In genomic region chr10:76729631-76730620, GRCm38 (mm10) we compare ENCODE assay signal across 8 mouse cellular contexts. TPM values are rescaled to one million over a fixed set of nuclear protein-coding genes. Genes with fewer than 3 reads are reported as not detected.
DNase-seq lines count a peak whose midpoint lies in the region; ATAC-seq and TF ChIP-seq lines count a peak whose summit lies in the region.

No protein-coding gene starts in this region.

- H3K27me3 ChIP-seq in kidney, adult 2 months (replicated peaks; ENCODE audit: control insufficient read depth, insufficient read depth, low read length): no peaks in the 10 kb centered on the region
- H3K27me3 ChIP-seq in thymus, adult 2 months (ENCODE audit: control insufficient read depth, insufficient read depth, low read length): no peaks in the 10 kb centered on the region
- no peaks in the 10 kb centered on the region for H3K27me3 ChIP-seq in kidney, embryonic 15.5 days

- no peak overlapping the region for H3K4me3 ChIP-seq in kidney, adult 2 months (ENCODE audit: insufficient read depth, low read depth, low read length)
- no peak overlapping the region for H3K4me3 ChIP-seq in thymus, adult 2 months (ENCODE audit: control insufficient read depth, insufficient read depth, low read length)
- H3K4me3 ChIP-seq in kidney, embryonic 15.5 days (replicated peaks): no peak overlapping the region

- 83% methylated on average over 19 of the region's 19 CpGs for WGBS in kidney, adult 2 months
- WGBS in thymus, adult 2 months: 82% methylated on average over 19 of the region's 19 CpGs
- 82% methylated on average over 19 of the region's 19 CpGs for WGBS in kidney, embryonic 15.5 days

- H3K9ac ChIP-seq in kidney, embryonic 15.5 days: no peak overlapping the region

- DNase-seq in thymus, postnatal 4 days: peak; percentile 1
- no peak for DNase-seq in thymus, postnatal 25 days
- peak; percentile 61 to 69 for DNase-seq in heart, adult 9 months (ENCODE audit: low spot score in 2 of 2)
- peak; percentile 68 to 88 for DNase-seq in left cerebral cortex, postnatal 25 days (ENCODE audit: low spot score in 2 of 2)
- peak; percentile 58 for DNase-seq in telencephalon, adult 2 months (ENCODE audit: low read depth, low spot score)
- no peak for DNase-seq in kidney, adult 2 months
- DNase-seq in thymus, adult 2 months: no peak

- no peaks in the 10 kb centered on the region for H3K9me3 ChIP-seq in kidney, embryonic 15.5 days (replicated peaks)

- H3K4me2 ChIP-seq in kidney, embryonic 15.5 days: no peak overlapping the region

- ATAC-seq in kidney, embryonic 15.5 days (replicated peaks; ENCODE audit: low FRiP score): no peak

- H3K36me3 ChIP-seq in kidney, adult 2 months (ENCODE audit: control insufficient read depth, insufficient read depth, low read length): no peaks in the 10 kb centered on the region
- H3K36me3 ChIP-seq in thymus, adult 2 months (ENCODE audit: control insufficient read depth, insufficient read depth, low read length): no peaks in the 10 kb centered on the region
- no peaks in the 10 kb centered on the region for H3K36me3 ChIP-seq in kidney, embryonic 15.5 days

- H3K27ac ChIP-seq in kidney, adult 2 months (ENCODE audit: insufficient read depth, low read depth, low read length): no peak overlapping the region
- no peak overlapping the region for H3K27ac ChIP-seq in thymus, adult 2 months (ENCODE audit: control insufficient read depth, insufficient read depth, low read length)
- H3K27ac ChIP-seq in kidney, embryonic 15.5 days: no peak overlapping the region

- no peaks in the 10 kb centered on the region for H3K4me1 ChIP-seq in kidney, adult 2 months (ENCODE audit: control insufficient read depth, insufficient read depth, low read length)
- H3K4me1 ChIP-seq in thymus, adult 2 months (replicated peaks; ENCODE audit: control insufficient read depth, insufficient read depth, low read length): 0 out of 2 replicates have a peak, but pooled peaks cover 2% of the 10 kb centered on the region
- peaks cover 32% of the 10 kb centered on the region for H3K4me1 ChIP-seq in kidney, embryonic 15.5 days

- no peak for TF ChIP-seq POLR2A in kidney, adult 2 months (IDR thresholded peaks at IDR 0.05; ENCODE audit: low read depth, low read length)
- TF ChIP-seq POLR2A in thymus, adult 2 months (IDR thresholded peaks at IDR 0.05; ENCODE audit: control insufficient read depth, extremely low read depth, insufficient read depth, low read length, poor library complexity): no peak

- no peak for TF ChIP-seq CTCF in kidney, adult 2 months (conservative IDR thresholded peaks at IDR 0.05; ENCODE audit: insufficient read depth, insufficient read length, low read depth, low read length)
- no peak for TF ChIP-seq CTCF in thymus, adult 2 months (IDR thresholded peaks at IDR 0.05; ENCODE audit: borderline replicate concordance, control insufficient read depth, extremely low read depth, insufficient read depth, low read length, poor library complexity)

- intact Hi-C loops in left cerebral cortex, postnatal 25 days (cut with DNase I): loop anchor here (5.0 kb wide), 2 partner anchors 63 to 263 kb away; partner anchors contain the start of genes Mcm3ap and Ybey

RNA-seq across cellular contexts. Expression of gene Col6a1, which starts 4.0 kb away (rescaled TPM):
- 10 to 100 TPM; 35.8 to 45.6 TPM for total RNA-seq in left cerebral cortex, postnatal 25 days (2021)
- polyA plus RNA-seq in kidney, adult 2 months (2012; rRNA removed): 33.2 and 39.1 TPM in 2 replicates
- polyA plus RNA-seq in thymus, adult 2 months (2012; rRNA removed): 42.8 and 50.8 TPM in 2 replicates
- 75.3 and 112 TPM in 2 replicates for polyA plus RNA-seq in kidney, embryonic 15.5 days (2015; fragmentation: Nextera tagmentation; extraction: Ambion mirVana)

Comparison
In these comparisons a context has a peak if more than half of its experiments do, and no peak if none do; other contexts are left out.
1. DNase-seq: peak in thymus, postnatal 4 days (single experiment), heart, adult 9 months (2 of 2), left cerebral cortex, postnatal 25 days (2 of 2) and telencephalon, adult 2 months (single experiment); none in thymus, postnatal 25 days (single experiment), kidney, adult 2 months (single experiment) and thymus, adult 2 months (single experiment).